Mouse (Mus musculus) hindbrain, postnatal 0 days (tissue): ENCODE measurements around the gene Srp72. TPM values are rescaled to one million over a fixed set of nuclear protein-coding genes. Genes with fewer than 3 reads are reported as not detected.
"Not testable (repeated sequence)": the region's sequence is repeated elsewhere in the genome, so short reads cannot be mapped to it uniquely, and the experiment has no call there.

Experiments
- ATAC-seq: fragments of 200-750 bp; cut with Nextera tagmentation; 2 replicates; pipeline ENCODE4 v1.8.0; 2017; ENCODE audit warnings: mild to moderate bottlenecking, moderate TSS enrichment, moderate library complexity
- DNase-seq: peaks from one replicate; pipeline ENCODE4 v3.0.0-alpha.2; 2015; ENCODE audit warnings: low spot score
- H3K27ac ChIP-seq: fragments of 300-500 bp; sonication (generic); 2 replicates; pipeline ENCODE4 v1.5.1; 2014; ENCODE audit warnings: mild to moderate bottlenecking
- H3K27me3 ChIP-seq: fragments of 300-500 bp; sonication (generic); 2 replicates; pipeline ENCODE4 v1.6.1; 2014; ENCODE audit warnings: low read length, mixed read lengths; ENCODE audit not compliant: insufficient read depth
- H3K36me3 ChIP-seq: fragments of 300-500 bp; sonication (generic); 2 replicates; pipeline ENCODE4 v1.6.1; 2014; ENCODE audit warnings: low read length, mixed read lengths; ENCODE audit not compliant: insufficient read depth
- H3K4me1 ChIP-seq: fragments of 300-500 bp; sonication (generic); 2 replicates; pipeline ENCODE4 v1.6.1; 2014; ENCODE audit warnings: antibody characterized with exemption, low read length, mixed read lengths; ENCODE audit not compliant: insufficient read depth
- H3K4me2 ChIP-seq: fragments of 300-500 bp; sonication (generic); 2 replicates; pipeline ENCODE4 v1.6.1; 2014; ENCODE audit warnings: low read depth, mild to moderate bottlenecking, low read length, moderate library complexity, mixed read lengths
- H3K4me3 ChIP-seq: fragments of 300-500 bp; sonication (generic); 2 replicates; pipeline ENCODE4 v1.5.1; 2014; ENCODE audit warnings: low read length
- H3K9ac ChIP-seq: fragments of 300-500 bp; sonication (generic); replicated peaks from 2 replicates; pipeline ENCODE4 v1.6.1; 2014; ENCODE audit warnings: mild to moderate bottlenecking, low read length, moderate library complexity, mixed read lengths
- H3K9me3 ChIP-seq: fragments of 300-500 bp; sonication (generic); 2 replicates; pipeline ENCODE4 v1.6.1; 2016; ENCODE audit warnings: low read length, mixed read lengths
- CTCF ChIP-seq: IDR thresholded peaks from 2 replicates; pipeline ENCODE4 v1.5.1; 2016; ENCODE audit warnings: antibody characterized with exemption, control low read depth, low read depth
- WGBS: fragments of 180-500 bp; shearing (Covaris S2); extraction: QIAGEN DNeasy Blood & Tissue Kit; methylation state at CpG from one replicate; pipeline ENCODE4 v1.1.7; 2014; 5-methylcytosine and 5-hydroxymethylcytosine counted together
- polyA plus RNA-seq: library from polyadenylated mRNA; unstranded; fragments of >200 nt; fragmentation: Nextera tagmentation; extraction: Ambion mirVana; gene quantifications from 2 replicates; pipeline ENCODE4 v1.2.1, GENCODE M21; 2015
- total RNA-seq: library from RNA; depleted of rRNA; stranded (reverse); fragments of >200 nt; gene quantifications from 2 replicates; pipeline ENCODE4 v1.2.3, GENCODE M21; 2014

The Srp72 gene
- total and polyA plus RNA-seq, 2 experiments from 2014 or later: 53.0 to 78.7 TPM

- H3K4me1 ChIP-seq: no peaks in the 10 kb centered on the region
- no peaks in the 10 kb centered on the region for H3K9me3 ChIP-seq
- no peak overlapping the region for H3K4me3 ChIP-seq
- ATAC-seq (no peak), DNase-seq (no peak)
- no peaks in the 10 kb centered on the region for H3K27me3 ChIP-seq
- H3K4me2 ChIP-seq: no peak overlapping the region
- H3K36me3 ChIP-seq: no peaks in the 10 kb centered on the region
- H3K9ac ChIP-seq: no peak overlapping the region
- no peak overlapping the region for H3K27ac ChIP-seq
- TF ChIP-seq CTCF: no peak
- 68% methylated on average over 3 of the region's 3 CpGs for WGBS
Observed at GRCm38 (mm10) chr5:77011082-77011481, 36.6 kb downstream of the Srp72 start.

DNA sequence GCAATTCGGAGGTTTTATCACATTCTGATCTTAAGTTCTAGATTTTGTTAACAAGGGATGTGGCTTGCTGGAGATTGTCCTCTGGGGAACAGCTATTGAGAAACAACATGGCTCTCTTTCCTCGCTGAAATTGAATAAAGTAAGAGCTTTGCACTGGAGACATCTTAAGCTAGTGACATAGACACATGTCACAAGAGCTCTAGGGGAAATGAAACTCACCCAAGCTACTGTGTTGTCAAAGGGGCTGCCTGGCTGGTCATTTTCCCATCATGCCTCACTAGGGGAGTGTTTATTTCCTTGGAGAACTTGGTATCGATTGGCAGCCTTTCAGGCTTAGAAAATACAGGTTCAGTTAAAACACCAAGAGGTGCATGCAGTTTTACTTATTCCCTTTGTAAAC, 38.7 kb downstream of the Srp72 start:
- Histone ChIP-seq H3K27me3 (no peaks in the 10 kb centered on the region), H3K4me1 (no peaks in the 10 kb centered on the region), H3K9ac (no peak overlapping the region), H3K4me3 (no peak overlapping the region), H3K4me2 (no peak overlapping the region), H3K9me3 (no peaks in the 10 kb centered on the region), H3K27ac (no peak overlapping the region), H3K36me3 (no peaks in the 10 kb centered on the region)
- TF ChIP-seq CTCF: no peak
- ATAC-seq (no peak), DNase-seq (no peak)
- 84% methylated on average over 3 of the region's 3 CpGs for WGBS

DNA sequence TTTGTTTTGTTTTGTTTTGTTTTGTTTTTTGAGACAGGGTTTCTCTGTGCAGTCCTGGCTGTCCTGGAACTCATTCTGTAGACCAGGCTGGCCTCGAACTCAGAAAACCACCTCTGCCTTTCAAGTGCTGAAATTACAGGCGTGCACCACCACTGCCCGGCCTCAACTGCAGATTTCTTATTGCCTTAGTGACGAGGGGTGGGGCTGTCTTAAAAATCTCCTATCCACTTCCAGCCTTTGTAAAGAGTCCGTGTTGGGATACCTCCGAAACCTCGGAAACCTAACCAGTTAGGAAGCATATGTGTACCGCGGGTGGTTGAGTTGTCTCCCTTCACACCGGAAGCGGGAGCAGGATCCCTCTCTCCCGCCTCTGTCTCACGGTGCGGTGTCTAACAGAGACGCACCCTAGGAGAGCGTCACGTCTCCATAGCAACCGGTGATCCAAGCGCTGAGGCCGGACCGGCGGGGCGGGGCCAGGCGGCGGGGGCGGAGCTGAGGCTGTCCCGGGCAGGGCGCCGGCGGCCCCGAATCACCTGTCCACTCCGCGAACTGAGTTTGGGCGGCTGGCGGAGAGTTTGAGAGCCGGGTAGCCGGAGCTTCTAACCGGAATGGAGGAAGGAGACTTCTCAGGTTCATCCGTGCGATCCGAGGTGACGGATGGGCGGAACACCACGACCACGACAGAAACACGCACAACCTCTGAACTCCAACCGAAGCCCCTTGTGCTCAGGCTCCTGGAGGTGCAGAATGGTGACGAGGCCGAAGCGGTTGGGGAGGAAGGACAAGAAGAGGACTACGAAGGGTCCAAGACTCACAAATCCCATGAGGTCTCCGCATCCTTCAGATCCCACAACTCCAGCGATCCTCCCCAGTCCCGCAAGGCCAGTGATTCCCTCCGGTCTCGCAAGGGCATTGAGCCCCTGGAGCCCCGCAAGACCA, 41.3 kb downstream of the Srp72 start, which contains the start of gene Thegl:
Thegl (plus strand) TSS at position 480 of the 939 bp plus-strand sequence.
- 8% methylated on average over 57 of the region's 57 CpGs for WGBS
- Histone ChIP-seq H3K4me2 (peak within 1 kb of the TSS; percentile 78), H3K4me3 (peak within 1 kb of the TSS; percentile 59), H3K4me1 (no peaks in the 10 kb centered on the region), H3K27ac (no peak within 1 kb of the TSS), H3K9me3 (no peaks in the 10 kb centered on the region), H3K27me3 (no peaks in the 10 kb centered on the region), H3K36me3 (no peaks in the 10 kb centered on the region), H3K9ac (peak within 1 kb of the TSS; percentile 30; the same call in 1 of the 2 replicates)
- ATAC-seq (peak; percentile 96), DNase-seq (peak; percentile 84)
- TF ChIP-seq CTCF: no peak

GRCm38 (mm10) chr5:77028034-77028433, 53.6 kb downstream of the Srp72 start:
- H3K4me1 ChIP-seq: no peaks in the 10 kb centered on the region

DNA sequence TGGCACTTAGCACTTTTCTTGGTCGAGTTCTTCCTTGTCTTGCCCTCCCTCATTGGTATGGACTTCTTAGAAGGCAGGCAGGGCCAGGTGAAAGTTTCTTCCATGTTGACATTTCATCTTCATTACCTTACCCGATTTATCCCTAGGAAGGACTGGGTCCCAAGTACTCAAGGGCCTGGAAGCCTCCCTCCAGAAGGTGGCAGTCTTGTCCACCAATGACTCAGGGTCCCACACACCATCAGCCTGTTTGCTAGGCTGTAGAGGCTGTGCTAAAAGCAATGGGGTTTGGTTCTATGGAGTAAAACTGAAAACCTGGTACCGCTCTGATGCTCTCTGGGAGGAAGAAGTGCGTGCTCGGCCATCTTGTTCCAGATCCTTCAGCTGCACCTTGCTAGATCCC, 55.3 kb downstream of the Srp72 start:
- Histone ChIP-seq H3K4me1 (no peaks in the 10 kb centered on the region), H3K27me3 (no peaks in the 10 kb centered on the region), H3K4me2 (no peak overlapping the region), H3K36me3 (no peaks in the 10 kb centered on the region), H3K4me3 (no peak overlapping the region), H3K9me3 (no peaks in the 10 kb centered on the region), H3K9ac (no peak overlapping the region), H3K27ac (no peak overlapping the region)
- DNase-seq (peak; percentile 33), ATAC-seq (no peak)
- TF ChIP-seq CTCF: peak; percentile 64
- 77% methylated on average over 5 of the region's 5 CpGs for WGBS

More at GRCm38 (mm10) chr5:77028034-77028433, 53.6 kb downstream of the Srp72 start:
- 92% methylated on average over 3 of the region's 3 CpGs for WGBS
- Histone ChIP-seq H3K4me2 (no peak overlapping the region), H3K9me3 (no peaks in the 10 kb centered on the region), H3K36me3 (no peaks in the 10 kb centered on the region), H3K27ac (no peak overlapping the region), H3K27me3 (no peaks in the 10 kb centered on the region), H3K4me3 (no peak overlapping the region), H3K9ac (no peak overlapping the region)
- no peak for DNase-seq
- no peak for TF ChIP-seq CTCF
- no peak for ATAC-seq

DNA sequence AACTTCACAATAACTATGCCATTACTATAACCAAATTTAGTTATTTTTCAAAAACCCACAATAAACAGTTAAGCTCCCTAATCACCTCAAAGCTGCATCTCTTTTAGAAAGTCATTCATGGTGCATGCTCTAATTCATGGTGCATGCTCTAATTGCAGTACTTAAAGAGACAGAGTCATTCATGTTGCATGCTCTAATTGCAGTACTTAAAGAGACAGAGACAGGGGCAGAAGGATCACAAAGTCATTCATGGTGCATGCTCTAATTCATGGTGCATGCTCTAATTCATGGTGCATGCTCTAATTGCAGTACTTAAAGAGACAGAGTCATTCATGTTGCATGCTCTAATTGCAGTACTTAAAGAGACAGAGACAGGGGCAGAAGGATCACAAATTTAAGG, 60.6 kb downstream of the Srp72 start:
- not testable (repeated sequence) for DNase-seq, ATAC-seq, H3K36me3 ChIP-seq, H3K27me3 ChIP-seq, H3K27ac ChIP-seq, H3K9me3 ChIP-seq, H3K9ac ChIP-seq, H3K4me2 ChIP-seq, H3K4me3 ChIP-seq, H3K4me1 ChIP-seq

GRCm38 (mm10) chr5:77038451-77038850, 64.0 kb downstream of the Srp72 start:
- Histone ChIP-seq H3K27ac (no peak overlapping the region), H3K9me3 (0 out of 2 replicates have a peak, but pooled peaks cover 2% of the 10 kb centered on the region), H3K4me3 (no peak overlapping the region), H3K27me3 (no peaks in the 10 kb centered on the region), H3K4me2 (no peak overlapping the region), H3K36me3 (no peaks in the 10 kb centered on the region), H3K4me1 (no peaks in the 10 kb centered on the region), H3K9ac (no peak overlapping the region)
- 93% methylated on average over 10 of the region's 10 CpGs for whole genome bisulfite sequencing
- no peak for TF ChIP-seq CTCF
- DNase-seq (no peak), ATAC-seq (no peak)
